Mouse (Mus musculus) megakaryocyte-erythroid progenitor cell, adult 5 weeks (primary cell): ENCODE results near the gene Gorasp2. TPM values are rescaled to one million over a fixed set of nuclear protein-coding genes. Genes with fewer than 3 reads are reported as not detected.

Source experiments
- polyA plus RNA-seq: library from polyadenylated mRNA; stranded (reverse); fragments of >175 nt; gene quantifications from 2 replicates; pipeline ENCODE4 v1.2.3, GENCODE M21; 2012

Gene Gorasp2
- polyA plus RNA-seq = 103 and 122 TPM in 2 replicates

DNA sequence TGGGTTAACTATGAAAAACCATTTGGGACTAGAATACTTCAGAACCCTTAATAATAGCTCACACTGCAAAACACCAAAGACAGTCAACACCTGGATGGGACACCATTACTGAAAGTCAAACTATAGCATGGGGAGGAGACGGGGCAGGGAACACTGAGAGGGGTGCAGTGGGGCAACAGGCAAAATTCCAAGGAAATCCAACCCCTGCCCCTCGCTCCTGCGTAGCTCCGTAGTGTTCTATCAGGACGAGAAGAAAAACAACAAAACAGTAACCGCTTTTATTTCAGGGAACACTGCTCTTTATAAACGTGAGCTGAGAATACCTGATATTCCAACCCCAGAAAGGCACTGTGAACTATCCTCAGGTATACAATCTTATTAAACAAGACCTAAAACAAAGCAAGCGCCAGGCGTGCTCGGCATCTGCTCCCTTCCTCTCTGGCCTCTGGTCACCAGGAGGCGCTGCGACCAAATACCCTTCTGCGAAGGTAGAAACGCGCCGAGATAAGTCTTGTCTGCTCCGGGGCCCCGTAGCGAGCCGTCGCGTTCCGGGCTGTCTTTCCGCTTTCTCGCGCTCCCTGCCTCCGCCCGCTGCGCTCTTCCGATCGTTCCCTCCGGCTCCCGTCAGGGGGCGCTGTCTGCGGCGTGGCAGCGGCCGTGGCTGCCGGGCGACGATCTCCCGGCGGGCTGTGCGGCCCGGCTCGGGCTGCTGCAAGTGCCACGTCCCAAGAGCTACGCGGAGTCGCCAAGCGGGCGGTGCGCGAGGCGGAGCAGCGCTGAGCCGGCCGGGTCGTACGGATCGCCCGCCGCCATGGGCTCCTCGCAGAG, at the start of gene Gorasp2:
Gene Gorasp2 (plus strand): TSS at position 690 of the 828 bp plus-strand sequence.

GRCm38 (mm10) chr2:70661715-70662495, 529 bp downstream of the Gorasp2 start, which contains the start of gene Gm26558:
TSS of gene Gm26558 (minus strand) at chr2:70662108.

Other genes starting within 250 kb of the Gorasp2 start
- gene Sp5, start 186.7 kb upstream of the Gorasp2 start, polyA plus RNA-seq = 0.14 TPM in 1 of 2 replicates, not detected in the other
- 0.03 TPM in 1 of 2 replicates, not detected in the other for gene Erich2, start 152.8 kb upstream of the Gorasp2 start, polyA plus RNA-seq
- not detected in 2 replicates for gene Gad1, start 108.5 kb upstream of the Gorasp2 start, polyA plus RNA-seq
- 0.26 and 0.68 TPM in 2 replicates for gene Gm26558, start 532 bp downstream of the Gorasp2 start, polyA plus RNA-seq
- gene Tlk1, start 164.2 kb downstream of the Gorasp2 start, polyA plus RNA-seq = 17.0 and 17.1 TPM in 2 replicates